Mouse (Mus musculus) liver, embryonic 11.5 days (tissue): ENCODE results near the gene Zfp189. TPM values are rescaled to one million over a fixed set of nuclear protein-coding genes. Genes with fewer than 3 reads are reported as not detected.

Source experiments
- polyA plus RNA-seq: library from polyadenylated mRNA; unstranded; fragments of >200 nt; fragmentation: Nextera tagmentation; extraction: Ambion mirVana; gene quantifications from 2 replicates; pipeline ENCODE4 v1.2.1, GENCODE M21; 2014

The Zfp189 gene
- polyA plus RNA-seq, 1 experiment from 2014 or later: 7.4 TPM

Other genes with a start within 250 kb of the Zfp189 start
- gene Acnat2, start 113.0 kb upstream of the Zfp189 start, polyA plus RNA-seq: 0.44 TPM in 1 of 2 replicates, not detected in the other
- gene Acnat1, start 47.3 kb upstream of the Zfp189 start, polyA plus RNA-seq: not detected in 2 replicates
- gene Baat, start 14.6 kb upstream of the Zfp189 start, polyA plus RNA-seq: 0.25 TPM in 1 of 2 replicates, not detected in the other
- 89.4 and 106 TPM in 2 replicates for gene Mrpl50, start 83 bp upstream of the Zfp189 start, polyA plus RNA-seq
- gene Aldob, start 28.4 kb downstream of the Zfp189 start, polyA plus RNA-seq: 22.8 and 23.8 TPM in 2 replicates
- gene Tmem246, start 76.7 kb downstream of the Zfp189 start, polyA plus RNA-seq: 17.4 and 17.8 TPM in 2 replicates
- gene Rnf20, start 110.8 kb downstream of the Zfp189 start, polyA plus RNA-seq: 39.0 and 43.1 TPM in 2 replicates
- 0.11 TPM in 1 of 2 replicates, not detected in the other for gene Ppp3r2, start 160.8 kb downstream of the Zfp189 start, polyA plus RNA-seq